In the genomic region with DNA sequence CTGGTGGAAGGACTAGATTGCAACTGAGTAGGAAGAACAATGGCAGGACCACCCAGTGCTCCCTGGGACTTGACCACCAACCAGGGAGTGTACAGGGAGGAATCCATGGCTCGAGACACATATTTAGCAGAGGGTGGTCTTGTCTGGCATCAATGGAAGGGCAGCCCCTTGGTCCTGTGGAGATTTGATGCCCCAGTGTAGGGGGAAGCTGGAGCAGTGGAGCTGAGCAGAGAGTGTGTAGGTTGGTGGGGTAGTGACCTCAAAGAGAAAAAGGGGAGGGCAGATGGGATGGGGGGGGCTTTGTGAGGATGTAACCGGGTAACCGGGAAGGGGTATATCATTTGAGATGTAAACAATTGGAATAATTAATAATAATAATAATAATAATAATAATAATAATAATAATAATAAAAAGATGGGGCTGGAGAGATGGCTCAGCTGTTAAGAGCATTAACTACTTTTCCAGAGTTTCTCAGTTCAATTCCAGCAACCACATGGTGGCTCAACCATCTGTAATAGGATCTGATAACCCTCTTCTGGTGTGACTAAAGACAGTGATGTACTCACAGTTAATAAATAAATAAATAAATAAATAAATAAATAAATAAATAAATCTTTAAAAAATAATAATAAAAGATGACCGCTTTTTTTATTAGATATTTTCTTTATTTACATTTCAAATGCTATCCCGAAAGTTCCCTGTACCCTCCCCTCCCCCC, we compare ENCODE assay signal across 27 mouse cellular contexts.
DNase-seq lines count a peak whose midpoint lies in the region; ATAC-seq and TF ChIP-seq lines count a peak whose summit lies in the region.
"Had no signal": no experiment of that assay in that cellular context is flagged by ENCODE, and none has a peak within 500 bp of the region (broad histone marks: within the 10 kb centered on the region; RNA-seq: fewer than 3 reads in every experiment).

No protein-coding gene starts in this region.

- TF ChIP-seq CTCF in forebrain, postnatal 0 days (IDR thresholded peaks at IDR 0.05; ENCODE audit: low read depth): no peak

- no peaks in the 10 kb centered on the region for H3K4me1 ChIP-seq in forebrain, embryonic 11.5 days (replicated peaks; ENCODE audit: control insufficient read depth, insufficient read depth, low read length)
- no peaks in the 10 kb centered on the region for H3K4me1 ChIP-seq in forebrain, postnatal 0 days (ENCODE audit: insufficient read depth)
- no peaks in the 10 kb centered on the region for H3K4me1 ChIP-seq in hindbrain, embryonic 14.5 days (replicated peaks; ENCODE audit: control insufficient read depth, insufficient read depth, low read length)
- no peaks in the 10 kb centered on the region for H3K4me1 ChIP-seq in hindbrain, embryonic 10.5 days (replicated peaks)
- no peaks in the 10 kb centered on the region for H3K4me1 ChIP-seq in midbrain, embryonic 11.5 days (ENCODE audit: control insufficient read depth, insufficient read depth, low read length)
- H3K4me1 ChIP-seq in midbrain, embryonic 10.5 days: no peaks in the 10 kb centered on the region
- H3K4me1 ChIP-seq in limb, embryonic 13.5 days: no peaks in the 10 kb centered on the region
- H3K4me1 ChIP-seq: heart, embryonic 12.5 days; intestine, embryonic 15.5 days; limb, embryonic 15.5 days had no signal

- no peak overlapping the region for H3K9ac ChIP-seq in forebrain, embryonic 11.5 days (ENCODE audit: low read length)
- H3K9ac ChIP-seq in forebrain, postnatal 0 days: no peak overlapping the region
- no peak overlapping the region for H3K9ac ChIP-seq in hindbrain, embryonic 14.5 days
- no peak overlapping the region for H3K9ac ChIP-seq in midbrain, embryonic 11.5 days (ENCODE audit: low read length)
- no peak overlapping the region for H3K9ac ChIP-seq in limb, embryonic 13.5 days
- H3K9ac ChIP-seq: heart, embryonic 12.5 days; intestine, embryonic 15.5 days; limb, embryonic 15.5 days; liver, embryonic 14.5 days; lung, embryonic 14.5 days had no signal

- no peaks in the 10 kb centered on the region for H3K27me3 ChIP-seq in forebrain, embryonic 11.5 days (ENCODE audit: control insufficient read depth, insufficient read depth, low read length)
- H3K27me3 ChIP-seq in forebrain, postnatal 0 days (ENCODE audit: insufficient read depth, low read length): no peaks in the 10 kb centered on the region
- no peaks in the 10 kb centered on the region for H3K27me3 ChIP-seq in hindbrain, embryonic 14.5 days (ENCODE audit: control insufficient read depth, insufficient read depth, low read length)
- no peaks in the 10 kb centered on the region for H3K27me3 ChIP-seq in hindbrain, embryonic 10.5 days (ENCODE audit: insufficient read depth, poor library complexity, severe bottlenecking)
- H3K27me3 ChIP-seq in midbrain, embryonic 11.5 days (ENCODE audit: control insufficient read depth, insufficient read depth, low read length): no peaks in the 10 kb centered on the region
- H3K27me3 ChIP-seq in midbrain, embryonic 10.5 days (ENCODE audit: low read depth, poor library complexity, severe bottlenecking): no peaks in the 10 kb centered on the region
- no peaks in the 10 kb centered on the region for H3K27me3 ChIP-seq in limb, embryonic 13.5 days
- H3K27me3 ChIP-seq: heart, embryonic 12.5 days; intestine, embryonic 15.5 days; limb, embryonic 15.5 days had no signal

- no peak overlapping the region for H3K4me2 ChIP-seq in forebrain, embryonic 11.5 days (ENCODE audit: low read depth, low read length, severe bottlenecking)
- no peak overlapping the region for H3K4me2 ChIP-seq in forebrain, postnatal 0 days (ENCODE audit: low read depth)
- H3K4me2 ChIP-seq in hindbrain, embryonic 14.5 days (replicated peaks): no peak overlapping the region
- no peak overlapping the region for H3K4me2 ChIP-seq in midbrain, embryonic 11.5 days
- no peak overlapping the region for H3K4me2 ChIP-seq in limb, embryonic 13.5 days (replicated peaks)
- H3K4me2 ChIP-seq: heart, embryonic 12.5 days; intestine, embryonic 15.5 days; limb, embryonic 15.5 days; lung, embryonic 14.5 days had no signal

- WGBS in forebrain, embryonic 11.5 days: 87% methylated on average over 5 of the region's 5 CpGs
- WGBS in forebrain, postnatal 0 days: 93% methylated on average over 5 of the region's 5 CpGs
- 94% methylated on average over 5 of the region's 5 CpGs for WGBS in hindbrain, embryonic 14.5 days
- WGBS in hindbrain, embryonic 10.5 days: 92% methylated on average over 5 of the region's 5 CpGs
- 86% methylated on average over 5 of the region's 5 CpGs for WGBS in midbrain, embryonic 11.5 days
- 86% methylated on average over 5 of the region's 5 CpGs for WGBS in midbrain, embryonic 10.5 days
- 92% methylated on average over 5 of the region's 5 CpGs for WGBS in limb, embryonic 13.5 days

- H3K4me3 ChIP-seq in forebrain, embryonic 11.5 days (ENCODE audit: low read depth, low read length): no peak overlapping the region
- no peak overlapping the region for H3K4me3 ChIP-seq in forebrain, postnatal 0 days (ENCODE audit: low read depth, low read length)
- no peak overlapping the region for H3K4me3 ChIP-seq in hindbrain, embryonic 14.5 days (replicated peaks; ENCODE audit: low read length)
- H3K4me3 ChIP-seq in hindbrain, embryonic 10.5 days: no peak overlapping the region
- no peak overlapping the region for H3K4me3 ChIP-seq in midbrain, embryonic 11.5 days (ENCODE audit: low read depth, low read length)
- H3K4me3 ChIP-seq in midbrain, embryonic 10.5 days: no peak overlapping the region
- H3K4me3 ChIP-seq in limb, embryonic 13.5 days: no peak overlapping the region
- H3K4me3 ChIP-seq: heart, embryonic 12.5 days; intestine, embryonic 15.5 days; left cerebral cortex, adult 2 months; limb, embryonic 15.5 days had no signal

- no peaks in the 10 kb centered on the region for H3K36me3 ChIP-seq in forebrain, embryonic 11.5 days (ENCODE audit: control insufficient read depth, insufficient read depth, low read length)
- H3K36me3 ChIP-seq in forebrain, postnatal 0 days (ENCODE audit: insufficient read depth): no peaks in the 10 kb centered on the region
- H3K36me3 ChIP-seq in hindbrain, embryonic 14.5 days (replicated peaks; ENCODE audit: control insufficient read depth, insufficient read depth): no peaks in the 10 kb centered on the region
- no peaks in the 10 kb centered on the region for H3K36me3 ChIP-seq in hindbrain, embryonic 10.5 days
- no peaks in the 10 kb centered on the region for H3K36me3 ChIP-seq in midbrain, embryonic 11.5 days (ENCODE audit: control insufficient read depth, insufficient read depth, low read length)
- H3K36me3 ChIP-seq in midbrain, embryonic 10.5 days: no peaks in the 10 kb centered on the region
- H3K36me3 ChIP-seq in limb, embryonic 13.5 days: no peaks in the 10 kb centered on the region
- H3K36me3 ChIP-seq: G1E; heart, embryonic 12.5 days; intestine, embryonic 15.5 days; limb, embryonic 15.5 days had no signal

- peak; percentile 63 for ATAC-seq in forebrain, embryonic 11.5 days (replicated peaks; ENCODE audit: low FRiP score)
- no peak for ATAC-seq in forebrain, postnatal 0 days
- ATAC-seq in hindbrain, embryonic 14.5 days (ENCODE audit: low FRiP score): peak; percentile 34; the same call in 1 of the 2 replicates
- peak; percentile 62 for ATAC-seq in midbrain, embryonic 11.5 days (ENCODE audit: low FRiP score)
- ATAC-seq in limb, embryonic 13.5 days (ENCODE audit: low FRiP score, low read depth): peak; percentile 36; the same call in 1 of the 2 replicates
- ATAC-seq: hindbrain, postnatal 0 days; intestine, embryonic 15.5 days had no signal

- H3K27ac ChIP-seq in forebrain, embryonic 11.5 days (ENCODE audit: low read depth, low read length): no peak overlapping the region
- no peak overlapping the region for H3K27ac ChIP-seq in forebrain, postnatal 0 days (ENCODE audit: low read depth, low read length)
- H3K27ac ChIP-seq in hindbrain, embryonic 14.5 days: no peak overlapping the region
- H3K27ac ChIP-seq in hindbrain, embryonic 10.5 days: no peak overlapping the region
- H3K27ac ChIP-seq in midbrain, embryonic 11.5 days (ENCODE audit: low read depth, low read length): no peak overlapping the region
- no peak overlapping the region for H3K27ac ChIP-seq in midbrain, embryonic 10.5 days (replicated peaks)
- H3K27ac ChIP-seq in limb, embryonic 13.5 days: no peak overlapping the region
- H3K27ac ChIP-seq: hindbrain, postnatal 0 days; intestine, embryonic 15.5 days; left cerebral cortex, adult 2 months; limb, embryonic 15.5 days; liver, embryonic 14.5 days had no signal

- no peak for DNase-seq in forebrain, embryonic 11.5 days (ENCODE audit: low spot score)
- no peak for DNase-seq in forebrain, postnatal 0 days
- no peak for DNase-seq in hindbrain, embryonic 14.5 days (ENCODE audit: low spot score)
- DNase-seq in hindbrain, embryonic 10.5 days (ENCODE audit: low spot score): no peak
- DNase-seq in midbrain, embryonic 11.5 days (ENCODE audit: low spot score, missing footprints): peak; percentile 51
- DNase-seq in midbrain, embryonic 10.5 days (ENCODE audit: low spot score): no peak
- DNase-seq: adrenal gland, adult 8-10 months; cerebellum, adult 2 months; cerebellum, postnatal 14 days; gastrocnemius, postnatal 25 days; heart, adult 11 months; heart, postnatal 4 days; kidney, adult 2 months; kidney, postnatal 10 days; lung, embryonic 14.5 days; lung, postnatal 14 days; right cerebral cortex, adult 18-20 months; spleen, adult 18-20 months; thymus, postnatal 14 days had no signal

- H3K9me3 ChIP-seq in forebrain, embryonic 11.5 days (ENCODE audit: control insufficient read depth, low read length): no peaks in the 10 kb centered on the region
- no peaks in the 10 kb centered on the region for H3K9me3 ChIP-seq in forebrain, postnatal 0 days (ENCODE audit: low read length)
- H3K9me3 ChIP-seq in hindbrain, embryonic 14.5 days (ENCODE audit: control insufficient read depth, low read length): no peaks in the 10 kb centered on the region
- no peaks in the 10 kb centered on the region for H3K9me3 ChIP-seq in hindbrain, embryonic 10.5 days
- H3K9me3 ChIP-seq in midbrain, embryonic 11.5 days (ENCODE audit: control insufficient read depth, low read length): no peaks in the 10 kb centered on the region
- no peaks in the 10 kb centered on the region for H3K9me3 ChIP-seq in midbrain, embryonic 10.5 days (replicated peaks)
- no peaks in the 10 kb centered on the region for H3K9me3 ChIP-seq in limb, embryonic 13.5 days
- H3K9me3 ChIP-seq: heart, embryonic 12.5 days; intestine, embryonic 15.5 days; limb, embryonic 15.5 days had no signal
